8 mouse cellular contexts compared by ENCODE assay signal in genomic region chr6:47943721-47944120, GRCm38 (mm10). TPM values are rescaled to one million over a fixed set of nuclear protein-coding genes. Genes with fewer than 3 reads are reported as not detected.
DNase-seq lines count a peak whose midpoint lies in the region; ATAC-seq and TF ChIP-seq lines count a peak whose summit lies in the region.

No protein-coding gene starts in this region.

- peaks cover 9% of the 10 kb centered on the region for H3K4me1 ChIP-seq in heart, embryonic 10.5 days
- H3K4me1 ChIP-seq in thymus, adult 2 months (replicated peaks; ENCODE audit: control insufficient read depth, insufficient read depth, low read length): peaks cover 7% of the 10 kb centered on the region
- peaks cover 23% of the 10 kb centered on the region for H3K4me1 ChIP-seq in liver, embryonic 12.5 days
- H3K4me1 ChIP-seq in stomach, postnatal 0 days (replicated peaks; ENCODE audit: control insufficient read depth, insufficient read depth): no peaks in the 10 kb centered on the region

- peak overlapping the region; percentile 89; the same call in 1 of the 2 replicates for H3K27ac ChIP-seq in heart, embryonic 10.5 days
- no peak overlapping the region for H3K27ac ChIP-seq in thymus, adult 2 months (ENCODE audit: control insufficient read depth, insufficient read depth, low read length)
- H3K27ac ChIP-seq in liver, embryonic 12.5 days: peak overlapping the region; percentile 72
- H3K27ac ChIP-seq in stomach, postnatal 0 days (replicated peaks): no peak overlapping the region

- no peak for TF ChIP-seq POLR2A in thymus, adult 2 months (IDR thresholded peaks at IDR 0.05; ENCODE audit: control insufficient read depth, extremely low read depth, insufficient read depth, low read length, poor library complexity)

- TF ChIP-seq EP300 in stomach, postnatal 0 days (optimal IDR thresholded peaks at IDR 0.05): no peak

- peaks cover 16% of the 10 kb centered on the region for H3K36me3 ChIP-seq in heart, embryonic 10.5 days
- no peaks in the 10 kb centered on the region for H3K36me3 ChIP-seq in thymus, adult 2 months (ENCODE audit: control insufficient read depth, insufficient read depth, low read length)
- H3K36me3 ChIP-seq in liver, embryonic 12.5 days: peaks cover 22% of the 10 kb centered on the region
- no peaks in the 10 kb centered on the region for H3K36me3 ChIP-seq in stomach, postnatal 0 days (ENCODE audit: control insufficient read depth, insufficient read depth, low read length)

- no peaks in the 10 kb centered on the region for H3K9me3 ChIP-seq in heart, embryonic 10.5 days
- H3K9me3 ChIP-seq in liver, embryonic 12.5 days (replicated peaks): 0 out of 2 replicates have a peak, but pooled peaks cover 2% of the 10 kb centered on the region
- H3K9me3 ChIP-seq in stomach, postnatal 0 days (ENCODE audit: control insufficient read depth, low read length): no peaks in the 10 kb centered on the region

- H3K4me3 ChIP-seq in heart, embryonic 10.5 days: peak overlapping the region; percentile 68
- peak overlapping the region; percentile 67 for H3K4me3 ChIP-seq in thymus, adult 2 months (ENCODE audit: control insufficient read depth, insufficient read depth, low read length)
- peak overlapping the region; percentile 70 for H3K4me3 ChIP-seq in liver, embryonic 12.5 days
- H3K4me3 ChIP-seq in stomach, postnatal 0 days (ENCODE audit: low read depth, low read length): peak overlapping the region; percentile 39

- intact Hi-C loops in heart, postnatal 14 days (cut with DNase I): no loop called here

- no peaks in the 10 kb centered on the region for H3K27me3 ChIP-seq in heart, embryonic 10.5 days (ENCODE audit: insufficient read depth, poor library complexity, severe bottlenecking)
- no peaks in the 10 kb centered on the region for H3K27me3 ChIP-seq in thymus, adult 2 months (ENCODE audit: control insufficient read depth, insufficient read depth, low read length)
- no peaks in the 10 kb centered on the region for H3K27me3 ChIP-seq in liver, embryonic 12.5 days (replicated peaks)
- no peaks in the 10 kb centered on the region for H3K27me3 ChIP-seq in stomach, postnatal 0 days (ENCODE audit: control insufficient read depth, insufficient read depth, low read length)

- peak overlapping the region; percentile 87 for H3K9ac ChIP-seq in liver, embryonic 12.5 days
- peak overlapping the region; percentile 69; the same call in 1 of the 2 replicates for H3K9ac ChIP-seq in stomach, postnatal 0 days (ENCODE audit: low read length)

- no peak; the same call in 1 of the 2 replicates for ATAC-seq in liver, embryonic 12.5 days
- no peak for ATAC-seq in stomach, postnatal 0 days (ENCODE audit: low FRiP score, low TSS enrichment)

- no peak for DNase-seq in heart, embryonic 10.5 days (ENCODE audit: low spot score)
- no peak for DNase-seq in heart, postnatal 14 days
- DNase-seq in thymus, adult 2 months: no peak
- DNase-seq in thymus, postnatal 36 days: no peak
- no peak for DNase-seq in stomach, postnatal 0 days (ENCODE audit: low spot score)
- no peak for DNase-seq in cerebellum, adult 11 months
- no peak for DNase-seq in frontal cortex, postnatal 36 days (ENCODE audit: low spot score in 2 of 2)

- 85% methylated on average over 3 of the region's 3 CpGs for WGBS in heart, embryonic 10.5 days
- WGBS in thymus, adult 2 months: 55% methylated on average over 3 of the region's 3 CpGs
- 51% methylated on average over 3 of the region's 3 CpGs for WGBS in liver, embryonic 12.5 days (ENCODE audit: insufficient replicate concordance)
- 72% methylated on average over 3 of the region's 3 CpGs for WGBS in stomach, postnatal 0 days

- TF ChIP-seq CTCF in thymus, adult 2 months (IDR thresholded peaks at IDR 0.05; ENCODE audit: borderline replicate concordance, control insufficient read depth, extremely low read depth, insufficient read depth, low read length, poor library complexity): no peak
- TF ChIP-seq CTCF in stomach, postnatal 0 days (IDR thresholded peaks at IDR 0.05; ENCODE audit: low read depth): no peak

- H3K4me2 ChIP-seq in liver, embryonic 12.5 days: peak overlapping the region; percentile 98
- H3K4me2 ChIP-seq in stomach, postnatal 0 days (replicated peaks; ENCODE audit: low read depth): peak overlapping the region; percentile 69

RNA-seq across cellular contexts. Expression of gene Zfp956, which starts 9.5 kb away (rescaled TPM):
- 3.7 and 4.9 TPM in 2 replicates for polyA plus RNA-seq in heart, embryonic 10.5 days (2016; fragmentation: Nextera tagmentation; extraction: Ambion mirVana)
- total RNA-seq in heart, postnatal 14 days (2021): 1 to 10 TPM; 1.3 to 1.9 TPM
- 35.6 and 38.4 TPM in 2 replicates for polyA plus RNA-seq in thymus, adult 2 months (2012; rRNA removed)
- 4.6 and 5.3 TPM in 2 replicates for polyA plus RNA-seq in liver, embryonic 12.5 days (2016; fragmentation: Nextera tagmentation; extraction: Ambion mirVana)
- 3.9 and 4.5 TPM in 2 replicates for polyA plus RNA-seq in stomach, postnatal 0 days (2015; fragmentation: Nextera tagmentation; extraction: Ambion mirVana)

RNA-seq across cellular contexts. Expression of gene Zfp212, which starts 23.4 kb away (rescaled TPM):
- polyA plus RNA-seq in heart, embryonic 10.5 days (2016; fragmentation: Nextera tagmentation; extraction: Ambion mirVana): 9.4 and 11.8 TPM in 2 replicates
- 10 to 100 TPM; 11.7 to 13.0 TPM for total RNA-seq in heart, postnatal 14 days (2021)
- polyA plus RNA-seq in thymus, adult 2 months (2012; rRNA removed): 25.3 and 26.4 TPM in 2 replicates
- polyA plus RNA-seq in liver, embryonic 12.5 days (2016; fragmentation: Nextera tagmentation; extraction: Ambion mirVana): 6.6 and 7.6 TPM in 2 replicates
- polyA plus RNA-seq in stomach, postnatal 0 days (2015; fragmentation: Nextera tagmentation; extraction: Ambion mirVana): 8.1 and 8.2 TPM in 2 replicates

Comparison
In these comparisons a context has a peak if more than half of its experiments do, and no peak if none do; other contexts are left out.
1. H3K27ac ChIP-seq: peak in heart, embryonic 10.5 days (single experiment) and liver, embryonic 12.5 days (single experiment); none in thymus, adult 2 months (single experiment) and stomach, postnatal 0 days (single experiment).
2. Peak in every context shown above with its lines, with median percentiles within 50 percentile points of each other: H3K4me3 ChIP-seq.